Mouse (Mus musculus) frontal cortex, postnatal 25 days (tissue): ENCODE measurements around the gene Got2.

ENCODE experiments used
- DNase-seq, 2 experiments: peaks; one replicate each; pipeline ENCODE4 v3.0.0; 2022; ENCODE audit warnings: low spot score in 2 of 2

The Got2 gene

DNA sequence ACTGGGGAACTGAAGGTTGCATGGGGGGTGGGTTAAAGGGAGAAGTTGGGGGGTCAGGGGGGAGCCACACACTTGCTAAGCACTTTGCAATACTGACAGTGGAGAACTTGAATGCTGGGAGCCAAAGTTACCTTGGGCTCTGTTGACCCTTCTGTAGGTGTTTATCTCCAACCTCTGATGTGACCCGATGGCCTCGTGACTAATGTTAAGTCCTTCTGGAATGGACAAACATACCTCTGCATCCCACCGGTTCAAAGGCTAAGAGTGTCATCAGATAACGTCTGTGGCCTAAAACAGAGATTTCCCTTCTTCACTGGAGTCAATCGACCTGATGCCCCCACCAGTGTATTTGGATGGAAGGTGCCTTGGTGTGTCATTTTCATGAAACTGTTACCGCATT is 67.1 kb downstream of the Got2 start:
- DNase-seq: no peak

DNA sequence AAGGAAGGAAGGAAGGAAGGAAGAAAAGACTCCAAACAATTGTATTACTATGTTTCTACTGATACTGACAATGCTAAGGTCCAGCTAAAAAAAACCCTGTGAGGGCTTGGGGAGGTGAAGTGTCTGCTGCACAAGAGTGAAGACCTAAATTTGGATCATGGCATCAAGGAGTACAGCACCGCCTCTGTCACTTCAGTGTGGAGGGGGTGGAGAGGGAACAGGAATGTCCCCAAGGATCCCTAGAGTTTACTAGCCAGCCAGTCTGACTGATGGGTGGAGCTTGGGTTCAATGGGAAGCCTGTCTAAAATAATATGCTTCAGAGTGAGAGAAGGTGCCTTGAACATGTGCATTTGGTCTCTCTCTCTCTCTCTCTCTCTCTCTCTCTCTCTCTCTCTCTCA is 70.1 kb downstream of the Got2 start:
- no peak for DNase-seq

DNA sequence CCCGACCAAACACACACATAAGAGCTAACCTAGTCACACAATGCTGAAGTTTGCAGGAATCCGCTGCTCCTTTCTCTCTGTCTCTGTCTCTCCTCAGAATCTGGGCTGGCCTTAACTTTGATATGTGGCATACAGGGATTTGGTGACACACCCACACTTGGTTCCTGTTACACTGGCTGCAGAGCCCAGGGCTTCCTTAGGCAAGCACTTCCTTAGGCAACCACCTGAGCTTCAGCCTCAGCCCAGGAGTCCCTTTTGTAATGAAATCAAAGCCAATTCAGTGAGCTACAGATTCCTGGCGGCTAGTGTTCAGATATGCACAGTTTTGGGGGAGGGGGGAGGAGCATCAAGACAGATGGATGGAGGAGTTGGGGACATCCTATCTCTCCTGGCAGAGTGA is 70.8 kb downstream of the Got2 start:
- DNase-seq: no peak

DNA sequence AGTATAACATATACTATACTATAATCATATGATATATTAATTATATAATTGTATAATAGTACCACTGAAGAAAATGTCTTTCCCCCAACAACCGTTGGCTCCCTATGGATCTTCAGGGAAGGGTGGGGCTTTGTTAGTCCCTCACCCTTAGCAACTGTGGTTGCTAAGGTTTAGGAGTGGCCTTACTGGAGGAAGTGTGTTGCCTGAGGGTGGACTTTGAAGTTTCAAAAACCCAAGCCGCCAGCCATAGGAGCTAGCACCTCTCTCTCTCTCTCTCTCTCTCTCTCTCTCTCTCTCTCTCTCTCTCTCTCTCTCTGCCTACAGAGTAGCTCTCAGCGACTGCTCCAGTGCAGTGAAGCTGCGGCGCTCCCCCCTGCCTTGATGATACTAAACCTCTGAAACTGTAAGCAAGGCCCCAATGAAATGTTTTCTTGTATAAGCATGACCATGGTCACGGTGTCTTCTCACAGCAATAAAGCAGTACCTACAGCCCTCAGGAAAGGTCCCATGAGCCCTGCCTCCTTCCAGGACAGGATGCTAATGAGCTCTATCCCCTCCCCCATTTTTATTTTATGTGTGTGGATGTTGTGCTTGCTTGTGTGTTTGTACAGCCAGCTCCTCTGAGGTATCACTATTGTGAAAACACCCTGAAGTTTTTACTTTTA is 72.2 kb downstream of the Got2 start:
- DNase-seq: no peak
